Mouse (Mus musculus) embryo, embryonic 10 days (tissue): Measurements from ENCODE around the gene Olfr279.
A peak's percentile ranks its signal among the peaks of the same experiment; 100 is the strongest.
"Not testable (repeated sequence)": the region's sequence is repeated elsewhere in the genome, so short reads cannot be mapped to it uniquely, and the experiment has no call there.

ENCODE experiments used
- DNase-seq: peaks from one replicate; pipeline ENCODE4 v3.0.0-alpha.2; 2015; ENCODE audit warnings: low spot score

Olfr279 gene

GRCm38 (mm10) chr15:98511386-98511928, 19.3 kb downstream of the Olfr279 start:
- DNase-seq = no peak

GRCm38 (mm10) chr15:98512232-98512631, 20.0 kb downstream of the Olfr279 start:
- no peak for DNase-seq

- DNase-seq = no peak
These were observed 20.7 kb downstream of the Olfr279 start for GRCm38 (mm10) chr15:98512799-98513321.

DNA sequence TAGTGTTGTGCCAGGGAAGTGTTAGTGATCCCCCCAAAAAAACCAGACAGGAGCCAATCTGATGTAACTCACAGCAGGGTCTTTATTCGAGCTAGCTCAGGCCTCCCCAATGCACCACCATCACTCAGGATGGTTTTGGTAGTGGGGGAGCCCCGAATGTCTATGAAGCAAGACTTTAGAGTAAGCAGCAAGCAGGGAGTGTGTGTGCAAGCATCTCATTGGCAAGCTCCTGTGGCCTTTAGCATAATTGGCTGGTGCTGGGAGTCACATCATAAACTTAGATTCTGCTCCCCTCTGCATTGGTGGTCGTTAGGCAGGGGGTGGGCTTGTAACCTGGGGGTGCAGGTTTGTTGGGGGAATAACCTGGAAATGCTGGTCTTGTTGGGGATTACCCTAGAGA, 21.5 kb downstream of the Olfr279 start:
- DNase-seq = not testable (repeated sequence)

GRCm38 (mm10) chr15:98514146-98514545, 21.9 kb downstream of the Olfr279 start:
- DNase-seq = no peak

DNA sequence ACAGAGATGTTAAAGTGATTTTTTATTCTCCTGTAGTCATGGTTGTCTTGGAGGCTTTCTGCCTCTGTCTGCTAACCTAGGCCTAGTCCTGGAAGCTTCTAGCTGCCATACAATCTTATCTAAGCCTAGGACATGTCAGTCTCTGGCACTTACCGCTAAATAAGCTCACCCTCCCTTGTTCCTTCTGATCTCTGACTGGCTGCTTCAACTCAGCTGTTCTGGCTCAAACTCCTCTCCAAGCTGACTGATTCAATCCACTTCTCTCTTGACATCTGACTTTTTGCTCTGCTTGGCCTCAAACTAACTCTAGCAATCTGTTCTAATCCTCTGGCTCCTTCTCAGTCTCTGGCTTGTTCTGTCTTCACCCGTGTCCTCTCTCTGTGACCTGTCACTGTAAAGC, 22.6 kb downstream of the Olfr279 start:
- DNase-seq = not testable (repeated sequence)

- peak; percentile 72 for DNase-seq
These were observed 25.5 kb downstream of the Olfr279 start for GRCm38 (mm10) chr15:98517380-98518355.

- DNase-seq = no peak
These were observed 29.0 kb downstream of the Olfr279 start for GRCm38 (mm10) chr15:98521245-98521644.

DNA sequence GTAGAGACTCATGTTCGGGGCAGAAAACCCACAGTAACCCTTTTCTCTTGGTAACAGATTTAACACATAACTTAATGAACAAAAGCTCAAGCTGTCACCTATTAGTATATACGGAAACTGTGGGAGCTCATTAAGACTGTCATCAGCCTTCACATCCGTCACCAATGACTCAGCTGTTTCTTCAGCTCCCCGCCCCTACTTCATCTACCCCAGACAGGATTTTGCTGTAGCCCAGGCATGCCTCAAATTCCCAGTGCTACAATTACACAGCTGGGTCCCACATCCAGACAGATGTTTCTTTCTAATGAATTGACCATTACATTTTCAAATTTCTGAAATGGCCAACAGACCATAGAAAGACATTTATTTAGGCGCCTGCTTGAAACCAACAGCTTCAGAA, 33.9 kb downstream of the Olfr279 start:
- DNase-seq = no peak

DNA sequence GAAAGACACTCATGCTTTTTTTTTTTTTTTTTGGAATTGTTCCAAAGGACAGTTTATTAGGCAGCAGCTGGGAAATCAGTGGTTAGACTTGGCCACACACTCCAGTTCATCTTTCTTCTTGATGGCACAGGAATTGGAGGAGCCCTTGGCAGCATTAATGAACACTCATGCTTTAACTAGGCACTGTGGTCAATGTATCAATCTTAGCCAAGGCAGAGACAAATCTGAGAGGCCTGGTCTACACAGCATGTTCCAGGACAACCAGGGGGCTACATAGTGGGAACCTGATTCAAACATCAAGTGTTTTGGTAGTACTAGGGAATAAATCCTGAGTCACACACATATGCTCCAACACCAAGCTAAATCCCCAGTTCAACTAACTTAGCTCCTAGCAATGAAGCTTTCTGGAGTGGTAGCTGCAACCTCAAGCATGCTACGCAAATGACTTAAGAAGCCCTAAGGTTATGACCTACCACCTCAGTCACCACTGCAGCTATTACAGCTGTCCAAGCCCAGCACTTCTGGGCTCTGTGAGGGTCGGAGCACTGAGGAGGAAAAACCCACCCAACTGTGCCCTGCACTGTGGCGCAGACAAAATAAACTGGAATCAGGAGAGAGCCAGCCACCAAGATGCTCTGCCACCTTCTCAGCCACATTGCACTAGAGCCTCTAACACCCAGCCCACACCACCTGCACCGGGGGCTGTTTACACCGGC, 35.0 kb downstream of the Olfr279 start:
- no peak for DNase-seq

- DNase-seq = no peak
These were observed 35.9 kb downstream of the Olfr279 start for GRCm38 (mm10) chr15:98528066-98528563.

DNA sequence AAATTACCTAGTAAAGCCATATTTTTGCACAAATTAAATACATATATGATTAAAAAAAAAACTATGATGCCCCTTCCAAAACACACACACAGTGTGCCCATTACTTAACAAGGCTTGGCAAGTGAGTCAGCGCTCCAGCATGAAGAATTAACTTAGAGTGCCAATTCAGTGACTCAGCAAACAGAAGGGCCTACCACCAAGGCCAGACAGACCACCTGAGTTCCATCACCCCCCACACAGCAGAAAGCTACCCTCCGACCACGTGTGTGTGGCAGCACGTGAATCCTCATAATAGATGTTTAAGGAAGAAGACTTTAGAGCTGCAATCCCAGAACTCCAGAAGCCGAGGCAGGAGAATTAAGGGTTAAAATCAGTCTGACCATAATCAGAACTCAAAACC, 40.1 kb downstream of the Olfr279 start:
- no peak for DNase-seq

DNA sequence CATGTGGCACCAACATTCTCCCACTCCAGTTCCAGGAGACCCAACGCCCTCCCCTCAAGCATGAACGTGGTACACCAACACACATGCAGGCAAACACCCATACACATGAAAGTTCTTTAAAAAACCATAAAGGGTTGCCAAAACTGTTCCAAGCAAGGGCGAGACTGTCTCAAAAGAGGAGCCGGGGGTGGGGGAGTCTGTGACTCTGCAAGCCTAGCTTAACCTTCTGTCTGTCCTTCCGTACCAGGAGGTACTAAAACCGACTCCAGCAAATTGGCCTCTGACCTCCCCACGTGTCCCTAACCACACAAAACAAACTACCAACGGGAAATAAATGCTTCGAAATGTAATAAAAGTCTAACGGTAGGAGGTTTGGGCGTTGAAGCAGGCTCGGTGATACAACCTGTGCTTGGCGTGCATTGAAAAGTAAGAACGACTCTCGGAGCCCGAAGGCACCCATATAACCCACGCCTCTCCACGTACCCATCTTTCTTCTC, 40.9 kb downstream of the Olfr279 start:
- DNase-seq = peak; percentile 13

GRCm38 (mm10) chr15:98533881-98534627, 41.9 kb downstream of the Olfr279 start, which contains the start of gene Kansl2:
Gene Kansl2 (minus strand): TSS chr15:98534264.
- DNase-seq = peak; percentile 99

GRCm38 (mm10) chr15:98535921-98536320, 43.7 kb downstream of the Olfr279 start:
- no peak for DNase-seq

- no peak for DNase-seq
These were observed 44.8 kb downstream of the Olfr279 start for GRCm38 (mm10) chr15:98536828-98537510.

- no peak for DNase-seq
These were observed 45.7 kb downstream of the Olfr279 start for GRCm38 (mm10) chr15:98537923-98538322.

- DNase-seq = no peak
These were observed 48.9 kb downstream of the Olfr279 start for GRCm38 (mm10) chr15:98541064-98541463.

DNA sequence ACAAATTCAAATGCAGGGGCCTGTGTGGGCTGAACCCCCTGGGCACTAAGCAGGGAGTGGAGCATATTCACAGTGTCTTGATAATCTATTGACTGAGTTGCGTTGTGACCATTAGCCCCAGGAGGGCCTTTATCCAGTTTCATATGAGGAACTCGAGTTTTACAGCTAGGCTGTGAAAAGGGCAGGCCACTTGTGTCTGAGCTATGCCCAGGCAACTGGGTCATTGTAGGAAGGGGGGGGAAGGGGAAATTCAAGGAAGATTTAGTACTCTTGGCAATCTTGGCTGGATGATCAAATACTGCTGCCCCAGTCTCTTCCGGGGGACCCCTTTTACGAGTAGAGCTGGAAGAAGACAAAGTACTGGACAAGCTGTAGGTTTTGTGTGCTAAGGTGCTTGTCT, 51.1 kb downstream of the Olfr279 start:
- no peak for DNase-seq

GRCm38 (mm10) chr15:98545151-98545550, 52.9 kb downstream of the Olfr279 start:
- no peak for DNase-seq

DNA sequence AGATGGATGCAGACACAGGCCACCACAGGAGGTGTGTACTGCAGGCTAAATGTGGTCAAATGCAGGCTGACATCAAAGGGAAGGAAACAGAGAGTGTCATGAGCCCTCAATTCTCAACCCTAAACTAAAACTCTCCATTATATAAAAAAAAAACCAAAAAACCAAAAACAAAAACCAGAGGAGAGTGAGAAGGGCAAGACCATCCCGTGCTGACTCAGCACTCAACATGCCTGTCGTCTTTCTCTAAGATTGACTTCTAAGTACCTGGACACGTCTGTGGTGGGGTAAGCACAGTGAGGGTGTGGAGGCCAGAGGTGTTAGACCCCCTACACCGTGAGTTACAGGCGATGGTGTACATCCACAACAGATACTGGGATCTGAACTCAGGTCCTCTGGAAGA, 54.6 kb downstream of the Olfr279 start:
- DNase-seq = no peak
